Mouse (Mus musculus): ENCODE results near the gene Aatk.

- TF ChIP-seq CTCF (IDR thresholded peaks at IDR 0.05; ENCODE audit: low read depth, low read length), result no peak
- TF ChIP-seq TAL1 (conservative IDR thresholded peaks at IDR 0.05; ENCODE audit: low read depth, low read length), result no peak
- no peak for TF ChIP-seq POLR2AphosphoS5 (IDR thresholded peaks at IDR 0.05; ENCODE audit: insufficient replicate concordance, low read depth, low read length)
These were observed 12.2 kb downstream of the Aatk start for GRCm38 (mm10) chr11:120034762-120035161.

Measured in G1E (cell line).